Mouse (Mus musculus) liver, embryonic 15.5 days (tissue): Measurements from ENCODE around the gene Ogdh. TPM values are rescaled to one million over a fixed set of nuclear protein-coding genes. Genes with fewer than 3 reads are reported as not detected.

Source experiments
- ATAC-seq: fragments of 200-750 bp; cut with Nextera tagmentation; 2 replicates; pipeline ENCODE4 v1.8.0; 2017; ENCODE audit warnings: moderate number of reproducible peaks, mild to moderate bottlenecking, moderate library complexity; ENCODE audit not compliant: insufficient read depth
- H3K27ac ChIP-seq: fragments of 300-500 bp; sonication (generic); replicated peaks from 2 replicates; pipeline ENCODE4 v1.5.1; 2015; ENCODE audit warnings: mild to moderate bottlenecking, inconsistent platforms
- H3K27me3 ChIP-seq: fragments of 300-500 bp; sonication (generic); 2 replicates; pipeline ENCODE4 v1.6.1; 2015; ENCODE audit warnings: mild to moderate bottlenecking, inconsistent platforms
- H3K36me3 ChIP-seq: fragments of 300-500 bp; sonication (generic); replicated peaks from 2 replicates; pipeline ENCODE4 v1.6.1; 2015; ENCODE audit warnings: moderate library complexity, mild to moderate bottlenecking, inconsistent platforms
- H3K4me1 ChIP-seq: fragments of 300-500 bp; sonication (generic); replicated peaks from 2 replicates; pipeline ENCODE4 v1.6.1; 2015; ENCODE audit warnings: inconsistent platforms
- H3K4me2 ChIP-seq: fragments of 300-500 bp; sonication (generic); 2 replicates; pipeline ENCODE4 v1.6.1; 2015; ENCODE audit warnings: moderate library complexity, mild to moderate bottlenecking, inconsistent platforms
- H3K4me3 ChIP-seq: fragments of 300-500 bp; sonication (generic); replicated peaks from 2 replicates; pipeline ENCODE4 v1.5.1; 2015; ENCODE audit warnings: mild to moderate bottlenecking, inconsistent platforms
- H3K9ac ChIP-seq: fragments of 300-500 bp; sonication (generic); 2 replicates; pipeline ENCODE4 v1.6.1; 2015; ENCODE audit warnings: moderate library complexity, mild to moderate bottlenecking, inconsistent platforms
- H3K9me3 ChIP-seq: fragments of 300-500 bp; sonication (generic); replicated peaks from 2 replicates; pipeline ENCODE4 v1.6.1; 2016; ENCODE audit warnings: inconsistent platforms
- WGBS: fragments of 180-500 bp; shearing (Covaris S2); methylation state at CpG from one replicate; pipeline ENCODE4 v1.1.7; 2015; ENCODE audit warnings: mixed read lengths; ENCODE audit not compliant: insufficient replicate concordance; 5-methylcytosine and 5-hydroxymethylcytosine counted together
- microRNA-seq: library from miRNA; unstranded; fragments of <30 nt; microRNA quantifications from one replicate; pipeline ENCODE4, GENCODE M21; 2016
- polyA plus RNA-seq: library from polyadenylated mRNA; unstranded; fragments of >200 nt; fragmentation: Nextera tagmentation; extraction: Ambion mirVana; gene quantifications from 2 replicates; pipeline ENCODE4 v1.2.1, GENCODE M21; 2015

Ogdh gene
- polyA plus RNA-seq, 1 experiment from 2014 or later: 89.7 TPM

DNA sequence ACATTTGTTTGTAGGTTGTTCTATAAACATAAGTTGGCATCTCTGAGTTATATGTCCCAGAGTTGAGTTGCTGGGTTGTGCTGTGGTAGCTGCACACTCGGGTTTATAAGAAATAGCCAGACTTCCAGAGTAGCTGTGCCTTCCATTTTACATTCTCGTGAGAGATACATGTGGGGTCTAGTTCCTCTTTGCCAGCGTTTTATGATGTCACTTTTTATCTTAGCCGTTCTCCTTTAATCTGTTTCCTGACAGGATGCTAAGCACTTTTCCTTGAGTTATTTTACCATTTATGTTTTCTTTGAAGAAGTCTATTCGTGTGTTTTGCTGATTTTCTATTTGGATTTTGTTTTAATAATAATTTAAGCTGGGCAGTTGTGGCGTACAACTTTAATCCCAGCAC lies 101.4 kb downstream of the Ogdh start:
- no peak overlapping the region for H3K4me3 ChIP-seq
- H3K4me2 ChIP-seq: no peak overlapping the region
- H3K4me1 ChIP-seq: peaks cover 36% of the 10 kb centered on the region
- peaks cover 47% of the 10 kb centered on the region for H3K36me3 ChIP-seq
- no peaks in the 10 kb centered on the region for H3K9me3 ChIP-seq
- H3K27ac ChIP-seq: no peak overlapping the region
- WGBS: 33% methylated on average over 6 of the region's 6 CpGs
- no peak for ATAC-seq
- H3K9ac ChIP-seq: no peak overlapping the region
- H3K27me3 ChIP-seq: no peaks in the 10 kb centered on the region

GRCm38 (mm10) chr11:6393866-6394265 lies 102.4 kb downstream of the Ogdh start:
- no peak overlapping the region for H3K27ac ChIP-seq
- no peak overlapping the region for H3K4me2 ChIP-seq
- 42% methylated on average over 1 of the region's 1 CpGs for WGBS
- no peaks in the 10 kb centered on the region for H3K9me3 ChIP-seq
- H3K4me3 ChIP-seq: no peak overlapping the region
- no peak overlapping the region for H3K9ac ChIP-seq
- H3K27me3 ChIP-seq: no peaks in the 10 kb centered on the region
- peaks cover 57% of the 10 kb centered on the region for H3K36me3 ChIP-seq
- no peak for ATAC-seq
- H3K4me1 ChIP-seq: peaks cover 28% of the 10 kb centered on the region

DNA sequence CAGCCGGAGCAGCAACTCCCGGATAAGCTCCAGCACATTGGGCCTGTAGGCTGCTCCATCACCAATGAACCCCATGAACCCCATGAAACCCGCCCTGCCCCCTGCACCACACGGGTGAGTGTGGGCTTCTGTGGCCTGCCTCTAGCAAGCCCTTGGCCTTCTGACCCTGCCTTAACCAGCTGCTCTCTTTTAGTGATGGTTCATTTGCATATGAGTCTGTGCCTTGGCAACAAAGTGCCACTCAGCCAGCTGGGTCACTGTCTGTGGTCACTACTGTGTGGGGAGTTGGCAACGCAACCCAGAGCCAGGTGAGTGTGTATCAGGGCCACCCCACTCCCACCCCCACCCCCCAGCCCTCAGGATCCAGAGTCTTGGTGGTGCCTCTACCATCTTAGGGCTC lies 104.1 kb downstream of the Ogdh start:
- peaks cover 17% of the 10 kb centered on the region for H3K4me1 ChIP-seq
- ATAC-seq: no peak
- no peak overlapping the region for H3K9ac ChIP-seq
- H3K4me3 ChIP-seq: no peak overlapping the region
- H3K27me3 ChIP-seq: no peaks in the 10 kb centered on the region
- WGBS: 82% methylated on average over 5 of the region's 5 CpGs
- H3K27ac ChIP-seq: no peak overlapping the region
- H3K36me3 ChIP-seq: peaks cover 72% of the 10 kb centered on the region
- H3K9me3 ChIP-seq: no peaks in the 10 kb centered on the region
- no peak overlapping the region for H3K4me2 ChIP-seq

- ATAC-seq: no peak
- H3K27me3 ChIP-seq: no peaks in the 10 kb centered on the region
- H3K36me3 ChIP-seq: peaks cover 89% of the 10 kb centered on the region
- no peak overlapping the region for H3K27ac ChIP-seq
- H3K9me3 ChIP-seq: no peaks in the 10 kb centered on the region
- H3K4me1 ChIP-seq: no peaks in the 10 kb centered on the region
- H3K4me3 ChIP-seq: no peak overlapping the region
- no peak overlapping the region for H3K4me2 ChIP-seq
- 88% methylated on average over 10 of the region's 10 CpGs for WGBS
- no peak overlapping the region for H3K9ac ChIP-seq
Observed at GRCm38 (mm10) chr11:6398141-6398540, 106.7 kb downstream of the Ogdh start.

- 0 out of 2 replicates have a peak, but pooled peaks have one; percentile 22 for ATAC-seq
- peaks cover 81% of the 10 kb centered on the region for H3K36me3 ChIP-seq
Observed at GRCm38 (mm10) chr11:6402515-6403510, 111.4 kb downstream of the Ogdh start.

DNA sequence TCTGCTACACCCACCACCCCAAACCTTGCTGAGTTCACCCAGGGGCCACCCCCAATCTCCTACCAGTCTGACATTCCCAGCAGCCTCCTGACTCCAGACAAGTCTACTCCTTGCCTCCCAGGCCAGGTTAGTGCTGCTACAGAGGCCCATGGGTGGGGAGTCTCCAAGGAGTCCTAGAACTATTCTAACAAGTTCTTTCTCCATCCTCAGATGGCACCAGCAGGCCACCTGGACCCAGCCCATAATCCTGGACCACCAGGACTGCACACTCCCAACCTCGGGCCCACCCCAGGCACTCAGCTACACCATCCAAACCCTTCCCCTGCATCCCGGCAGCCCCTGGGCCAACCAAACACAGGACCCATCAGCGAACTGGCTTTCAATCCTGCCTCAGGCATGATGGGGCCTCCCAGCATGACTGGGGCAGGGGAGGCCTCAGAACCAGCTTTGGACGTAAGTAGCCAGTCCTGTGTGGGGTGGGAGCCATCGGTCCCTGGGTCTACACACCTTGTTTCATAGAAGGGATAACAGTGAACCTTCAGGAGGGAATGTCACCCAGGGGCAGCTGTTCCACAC lies 112.5 kb downstream of the Ogdh start:
- H3K9ac ChIP-seq: no peak overlapping the region
- no peak overlapping the region for H3K27ac ChIP-seq
- no peaks in the 10 kb centered on the region for H3K27me3 ChIP-seq
- H3K4me2 ChIP-seq: no peak overlapping the region
- peaks cover 14% of the 10 kb centered on the region for H3K4me1 ChIP-seq
- ATAC-seq: no peak
- H3K9me3 ChIP-seq: no peaks in the 10 kb centered on the region
- no peak overlapping the region for H3K4me3 ChIP-seq
- 83% methylated on average over 5 of the region's 5 CpGs for WGBS
- H3K36me3 ChIP-seq: peaks cover 70% of the 10 kb centered on the region

More at GRCm38 (mm10) chr11:6402515-6403510, 111.4 kb downstream of the Ogdh start:
- H3K4me2 ChIP-seq: no peak overlapping the region
- H3K27ac ChIP-seq: no peak overlapping the region
- 76% methylated on average over 19 of the region's 19 CpGs for WGBS
- H3K9ac ChIP-seq: no peak overlapping the region
- H3K4me3 ChIP-seq: no peak overlapping the region
- no peaks in the 10 kb centered on the region for H3K9me3 ChIP-seq
- H3K4me1 ChIP-seq: peaks cover 14% of the 10 kb centered on the region
- no peaks in the 10 kb centered on the region for H3K27me3 ChIP-seq

DNA sequence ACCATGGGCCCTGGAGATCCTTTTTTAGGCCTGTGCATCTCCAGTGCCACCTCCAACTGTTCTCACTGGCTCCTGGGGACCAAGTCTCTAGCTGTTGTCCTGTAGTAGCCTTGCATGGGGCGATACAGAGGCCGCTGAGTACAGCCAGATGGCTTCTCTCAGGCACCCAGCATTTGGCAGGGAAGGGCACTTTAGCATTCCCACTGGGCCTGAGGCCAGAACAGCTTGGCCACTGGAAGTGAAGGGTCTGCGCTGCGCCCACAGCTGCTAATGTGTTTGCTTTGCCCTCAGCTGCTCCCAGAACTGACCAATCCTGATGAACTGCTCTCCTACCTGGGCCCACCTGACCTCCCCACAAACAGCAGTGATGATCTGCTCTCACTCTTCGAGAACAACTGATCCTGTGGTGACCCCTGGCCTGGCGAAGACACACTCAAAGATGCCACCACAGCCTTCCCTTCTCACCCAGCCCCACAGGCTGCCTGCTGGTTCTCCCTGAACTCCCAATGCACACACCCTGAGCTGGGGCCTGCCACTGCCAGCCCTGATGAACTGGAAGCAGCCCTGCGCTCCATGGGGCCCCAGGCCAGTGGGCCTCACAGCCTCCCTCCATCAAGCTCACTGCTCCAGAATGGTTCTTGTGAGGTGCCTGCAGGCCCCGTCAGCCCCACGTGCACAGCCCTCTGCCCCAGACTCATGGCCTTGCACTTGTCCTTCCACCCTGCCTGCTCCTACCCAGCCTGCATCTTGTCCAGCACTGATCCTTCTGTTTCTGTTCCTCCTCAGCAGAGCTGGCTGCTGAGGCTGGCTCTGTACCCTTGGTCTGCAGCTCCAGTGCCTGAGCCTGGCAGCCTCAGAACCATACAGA lies 113.5 kb downstream of the Ogdh start:
- Histone ChIP-seq H3K4me3 (no peak overlapping the region), H3K4me1 (peaks cover 19% of the 10 kb centered on the region), H3K36me3 (peaks cover 60% of the 10 kb centered on the region), H3K9ac (no peak overlapping the region), H3K27ac (no peak overlapping the region), H3K9me3 (no peaks in the 10 kb centered on the region), H3K4me2 (no peak overlapping the region), H3K27me3 (no peaks in the 10 kb centered on the region)
- WGBS: 78% methylated on average over 9 of the region's 9 CpGs
- no peak for ATAC-seq

DNA sequence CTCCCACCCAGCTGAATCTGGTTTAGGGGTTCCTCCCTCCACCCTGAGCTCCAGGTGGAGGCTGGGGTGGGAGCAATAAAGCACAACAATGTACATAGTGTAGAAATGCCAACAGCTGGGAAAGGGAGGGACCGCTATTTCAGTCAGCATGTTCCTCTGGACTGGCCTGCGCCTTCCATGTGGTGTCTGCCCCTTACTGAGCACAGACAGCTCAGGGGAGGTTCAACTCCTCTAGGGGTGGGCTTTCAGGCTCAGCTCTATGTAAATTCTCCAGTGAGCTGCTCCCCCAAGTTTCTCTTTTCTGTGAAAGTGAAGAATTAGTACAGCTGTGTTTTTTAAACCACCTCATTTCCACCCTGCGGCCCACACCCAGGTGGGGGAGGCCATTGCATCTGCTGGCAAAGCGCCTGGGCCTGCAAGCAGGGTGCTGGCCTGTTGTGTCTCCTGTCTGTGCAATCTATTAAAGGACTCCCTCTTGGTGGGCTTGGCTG lies 114.2 kb downstream of the Ogdh start:
- Histone ChIP-seq H3K4me2 (no peak overlapping the region), H3K27ac (no peak overlapping the region), H3K9ac (no peak overlapping the region), H3K27me3 (no peaks in the 10 kb centered on the region), H3K4me1 (peaks cover 20% of the 10 kb centered on the region), H3K4me3 (no peak overlapping the region), H3K36me3 (peaks cover 53% of the 10 kb centered on the region), H3K9me3 (no peaks in the 10 kb centered on the region)
- no peak for ATAC-seq
- WGBS: 81% methylated on average over 4 of the region's 4 CpGs

Small RNA genes lying within 50 kb of the gene (microRNA-seq; reads per million reads assigned to microRNA genes)
- gene Mir7651: 1.3 reads per million

Other genes starting within 250 kb of the Ogdh start
- 1.1 and 1.3 TPM in 2 replicates for gene Camk2b, start 225.3 kb upstream of the Ogdh start, polyA plus RNA-seq
- gene A730071L15Rik, start 91.6 kb upstream of the Ogdh start, polyA plus RNA-seq: 0.14 TPM in 1 of 2 replicates, not detected in the other
- gene Nudcd3, start 91.2 kb upstream of the Ogdh start, polyA plus RNA-seq: 12.3 and 13.0 TPM in 2 replicates
- 0.06 and 0.13 TPM in 2 replicates for gene Npc1l1, start 61.5 kb upstream of the Ogdh start, polyA plus RNA-seq
- gene Ddx56, start 23.9 kb upstream of the Ogdh start, polyA plus RNA-seq: 44.0 and 44.1 TPM in 2 replicates
- gene Tmed4, start 16.8 kb upstream of the Ogdh start, polyA plus RNA-seq: 39.8 and 41.4 TPM in 2 replicates
- gene Zmiz2, start 97.4 kb downstream of the Ogdh start, polyA plus RNA-seq: 3.5 and 4.3 TPM in 2 replicates
- gene Ppia, start 123.8 kb downstream of the Ogdh start, polyA plus RNA-seq: 2,223 and 2,518 TPM in 2 replicates
- gene H2afv, start 152.8 kb downstream of the Ogdh start, polyA plus RNA-seq: 109 and 118 TPM in 2 replicates
- gene Purb, start 184.3 kb downstream of the Ogdh start, polyA plus RNA-seq: 7.6 TPM in 2 replicates
- 9.4 and 9.6 TPM in 2 replicates for gene Myo1g, start 229.3 kb downstream of the Ogdh start, polyA plus RNA-seq